Mouse (Mus musculus) right cerebral cortex, postnatal 36 days (tissue): ENCODE measurements around the gene Tyw3.

Experiments used
- DNase-seq, 2 experiments: peaks; one replicate each; pipeline ENCODE4 v3.0.0; 2022; ENCODE audit warnings: low spot score in 2 of 2, mixed read lengths in 1 of 2

Tyw3 gene

GRCm38 (mm10) chr3:154565437-154565836, 31.5 kb downstream of the Tyw3 start:
- DNase-seq: no peak

DNA sequence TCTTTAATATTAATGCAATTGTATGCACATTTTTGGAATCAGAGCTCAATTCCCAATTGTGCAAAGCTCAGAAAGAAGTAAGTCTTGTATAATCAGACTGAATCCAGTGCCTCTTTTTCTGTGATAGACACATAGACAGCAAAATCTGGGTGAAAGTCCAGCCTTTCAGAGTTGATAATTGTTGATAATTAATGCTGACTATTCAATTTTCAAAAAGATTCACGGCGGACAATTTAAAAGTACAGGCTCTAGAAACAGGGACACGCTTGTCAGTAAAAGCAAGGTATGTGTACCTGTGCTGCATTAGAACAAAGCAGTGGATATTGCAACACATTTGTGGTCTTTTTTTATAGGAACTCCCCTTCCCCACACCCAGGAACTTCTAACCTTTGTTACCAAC, 34.7 kb downstream of the Tyw3 start:
- no peak for DNase-seq

DNA sequence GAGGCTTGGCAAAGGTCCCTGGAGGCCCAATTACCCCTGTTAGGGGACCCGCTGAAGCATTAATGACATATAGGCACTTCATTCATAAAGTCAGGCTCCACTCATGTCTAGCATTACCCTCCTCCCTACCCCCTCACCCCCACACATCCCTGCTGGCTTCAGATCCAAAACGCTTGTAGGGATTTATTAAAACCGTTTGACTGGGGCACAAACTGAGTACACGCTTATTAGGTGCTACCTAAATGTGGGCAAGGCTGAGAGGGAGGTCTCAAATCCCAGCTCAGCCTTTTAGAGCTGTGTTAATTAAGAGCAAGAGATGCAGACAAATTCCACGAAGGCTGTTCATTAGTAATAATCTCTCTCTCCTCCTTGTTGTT, 45.9 kb downstream of the Tyw3 start:
- DNase-seq: no peak

- no peak for DNase-seq
These were observed 46.4 kb downstream of the Tyw3 start for GRCm38 (mm10) chr3:154550326-154551034.

DNA sequence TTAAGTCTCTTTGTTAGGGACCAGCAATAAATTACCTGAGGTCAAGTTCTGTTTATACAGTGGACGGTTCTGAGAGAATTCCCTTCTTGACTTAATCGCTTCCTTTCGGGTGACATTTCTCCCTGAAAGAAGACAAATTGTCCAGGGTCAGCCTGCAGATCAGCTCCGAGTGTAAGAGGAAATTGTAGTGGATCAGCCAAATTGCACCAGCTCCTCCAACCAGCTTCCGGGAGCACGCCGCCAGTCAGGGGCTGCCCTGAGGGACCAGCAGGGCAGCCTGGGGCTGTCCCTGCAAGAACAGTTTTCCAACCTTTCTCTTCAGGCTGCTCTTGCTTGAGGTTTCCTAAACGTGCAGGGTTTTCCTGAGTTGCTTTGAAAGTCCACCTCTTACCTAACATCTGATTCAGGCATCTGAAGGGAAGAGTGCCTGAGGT, 48.0 kb downstream of the Tyw3 start:
- no peak for DNase-seq

DNA sequence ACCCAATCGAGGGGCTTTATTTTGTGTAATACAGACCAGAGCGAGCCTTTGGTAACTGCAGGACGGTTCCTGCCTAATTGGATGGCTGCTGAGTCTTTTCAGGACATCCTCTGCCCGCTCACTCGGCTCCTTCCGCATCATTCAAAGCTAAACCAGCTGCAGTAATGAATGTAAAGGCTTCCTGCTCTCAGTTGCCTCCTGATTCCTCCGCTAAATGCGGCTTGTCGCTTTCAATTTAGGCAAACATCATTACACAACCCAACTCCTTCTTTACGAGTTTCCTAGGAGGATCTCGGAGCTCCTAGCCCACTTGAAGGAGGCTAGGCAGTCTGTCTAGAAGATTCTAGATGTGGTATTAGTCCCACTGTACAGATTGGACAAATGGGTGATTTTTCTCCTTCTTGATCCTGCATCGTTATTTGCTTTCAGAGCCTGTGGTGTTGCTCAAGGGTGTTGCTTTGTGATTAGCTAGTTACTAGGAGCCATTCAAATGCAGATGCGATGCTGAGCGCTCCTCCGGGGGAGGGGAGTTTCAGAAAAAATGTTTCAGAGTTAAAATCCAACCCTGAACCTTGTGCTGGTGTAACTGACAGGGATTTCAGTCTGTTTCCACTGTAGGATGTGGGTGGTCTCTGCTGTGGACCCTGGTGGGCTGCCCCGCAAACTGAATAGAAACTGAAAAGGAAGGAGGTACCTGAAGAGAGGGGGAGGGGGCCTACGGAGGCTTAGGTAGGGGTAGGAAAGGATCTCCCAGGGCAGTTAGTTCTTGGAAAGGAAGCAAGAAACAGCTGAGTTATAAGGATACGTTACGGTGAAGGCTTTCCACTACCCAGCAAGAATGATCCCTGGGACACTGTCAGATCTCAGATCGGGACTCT, 49.1 kb downstream of the Tyw3 start:
- DNase-seq: no peak

DNA sequence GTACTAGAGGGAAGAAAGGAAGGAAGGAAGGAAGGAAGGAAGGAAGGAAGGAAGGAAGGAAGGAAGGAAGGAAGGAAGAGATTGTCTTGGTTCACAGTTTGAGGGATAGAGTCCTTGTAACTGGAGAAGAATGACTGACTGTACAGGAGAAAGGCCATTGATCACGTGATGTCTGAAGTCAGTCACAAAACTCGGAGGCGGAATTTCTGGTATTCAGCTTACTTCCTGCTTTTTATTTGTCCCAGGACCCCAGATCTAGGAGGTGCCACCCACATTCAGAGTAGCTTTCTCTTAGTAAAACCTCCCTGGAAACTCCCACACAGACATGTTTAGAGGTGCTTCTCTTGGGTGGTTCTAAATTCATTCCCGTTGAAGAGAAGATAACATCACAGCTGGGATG, 50.7 kb downstream of the Tyw3 start:
- DNase-seq: no peak

DNA sequence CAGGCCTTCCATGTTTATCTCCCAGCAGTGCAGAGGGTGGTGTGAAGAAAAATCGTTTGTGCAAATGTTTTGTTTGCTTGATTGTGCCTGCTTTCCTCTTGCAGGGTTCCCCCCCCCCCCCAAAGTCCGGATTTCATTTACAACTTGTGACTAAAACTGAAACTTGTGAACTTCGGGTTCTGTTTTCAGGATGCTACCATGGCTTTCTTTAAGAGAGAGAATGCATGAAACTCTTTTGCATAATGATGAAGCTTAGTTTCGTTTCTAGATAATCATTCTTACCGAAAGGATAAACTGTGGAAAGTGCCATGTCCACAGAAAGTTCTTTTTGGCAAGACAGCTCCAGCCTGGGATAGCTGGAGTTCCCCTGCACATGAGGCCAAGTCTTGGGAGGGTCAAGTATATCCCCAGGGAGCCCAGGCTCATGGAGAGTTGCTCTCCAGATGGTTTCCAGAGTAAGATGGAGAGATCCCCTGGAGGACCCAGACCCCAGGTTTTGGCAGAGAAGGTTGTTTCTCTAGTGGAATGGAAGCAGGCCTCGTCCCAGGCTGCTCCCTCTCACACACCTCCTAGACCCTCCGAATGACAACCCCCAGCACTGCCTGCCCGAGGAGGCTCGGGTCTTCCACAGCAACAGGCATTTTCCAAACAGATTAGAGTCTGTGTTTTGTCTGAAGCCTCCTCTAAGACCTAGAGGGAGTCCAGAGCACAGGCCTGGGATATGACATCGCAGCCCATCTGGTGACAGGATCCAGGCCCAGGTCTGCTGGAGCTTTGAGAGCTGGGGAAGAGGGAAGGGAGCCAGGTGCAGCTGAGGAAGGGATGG, 56.6 kb downstream of the Tyw3 start:
- DNase-seq: no peak

- no peak for DNase-seq
These were observed 60.8 kb downstream of the Tyw3 start for GRCm38 (mm10) chr3:154536134-154536533.

GRCm38 (mm10) chr3:154533246-154533645, 63.7 kb downstream of the Tyw3 start:
- no peak for DNase-seq

- DNase-seq: no peak
These were observed 67.9 kb downstream of the Tyw3 start for GRCm38 (mm10) chr3:154528973-154529372.

- DNase-seq: no peak
These were observed 70.3 kb downstream of the Tyw3 start for GRCm38 (mm10) chr3:154526610-154527009.
